Mouse (Mus musculus) adrenal gland, adult 2 months (tissue): Measurements from ENCODE around the gene Cacna2d4. TPM values are rescaled to one million over a fixed set of nuclear protein-coding genes. Genes with fewer than 3 reads are reported as not detected.
"Not testable (repeated sequence)": the region's sequence is repeated elsewhere in the genome, so short reads cannot be mapped to it uniquely, and the experiment has no call there.

ENCODE experiments used
- DNase-seq: peaks from one replicate; pipeline ENCODE4 v3.0.0; 2021
- polyA plus RNA-seq: library from polyadenylated mRNA; depleted of rRNA; stranded (reverse); fragments of >200 nt; gene quantifications from 2 replicates; pipeline ENCODE4 v1.2.3, GENCODE M21; 2012
- total RNA-seq, 2 experiments: library from RNA; stranded (reverse); gene quantifications; 2 replicates each; pipeline ENCODE4 v1.2.3; 2021

Gene Cacna2d4
- total and polyA plus RNA-seq, 3 experiments, result 0.39 TPM; not detected in 2

DNA sequence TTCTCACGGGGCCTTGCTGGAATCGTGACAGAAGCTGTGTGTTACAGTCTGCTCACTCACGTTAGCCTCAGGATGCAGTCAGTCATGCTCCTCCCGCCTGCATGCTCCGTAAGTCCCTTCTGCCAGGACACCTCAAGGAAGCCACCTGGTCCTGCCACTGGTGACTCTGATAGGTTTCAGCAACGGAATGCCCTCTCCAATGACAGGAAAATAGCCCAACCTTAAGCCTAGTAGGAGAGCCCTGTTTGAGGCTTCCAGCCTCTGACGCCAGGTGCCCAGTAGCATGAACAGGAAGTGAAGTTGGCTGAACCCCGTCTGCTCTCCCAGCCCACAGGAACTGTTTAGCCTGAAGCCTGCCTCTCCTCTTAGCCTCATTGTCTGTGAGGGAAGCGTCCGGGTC, 109.9 kb downstream of the Cacna2d4 start:
- DNase-seq, result no peak

DNA sequence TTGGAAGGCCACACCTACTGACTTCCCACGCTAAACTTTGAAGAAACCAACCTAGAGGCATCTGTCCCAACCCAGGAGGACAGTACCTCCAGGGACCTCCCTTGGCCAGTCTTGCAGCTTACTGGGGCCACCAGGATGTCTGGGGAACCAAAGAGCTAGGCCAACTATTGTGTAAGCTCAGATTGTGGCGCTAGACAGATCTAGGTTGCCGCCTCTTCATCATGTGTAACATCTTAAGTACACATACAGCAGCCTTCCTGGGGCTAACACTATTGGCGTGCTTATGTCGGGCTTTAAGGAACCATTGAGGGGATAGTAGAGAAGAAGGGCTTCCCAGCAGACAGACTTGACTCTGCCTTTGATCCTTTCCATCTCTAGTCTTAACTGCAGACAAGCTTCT, 111.5 kb downstream of the Cacna2d4 start:
- no peak for DNase-seq

DNA sequence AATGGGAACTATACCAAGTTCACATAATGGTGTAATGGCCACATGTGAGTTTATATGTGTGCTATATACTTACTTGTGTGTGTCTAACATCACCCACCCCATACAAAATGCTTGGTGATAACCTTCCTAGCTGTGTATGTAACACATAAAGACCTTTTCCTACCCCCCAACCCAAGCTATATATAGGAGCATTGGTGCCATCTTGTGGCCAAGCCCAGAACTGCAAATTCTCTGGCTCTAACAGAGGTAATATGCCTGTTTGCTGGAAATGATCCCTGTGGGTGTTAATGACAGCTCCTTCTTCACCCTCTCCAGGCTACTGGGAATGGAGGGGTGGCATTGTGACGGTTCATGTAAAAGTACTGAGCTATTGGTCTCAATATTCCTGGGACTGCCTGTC, 111.9 kb downstream of the Cacna2d4 start:
- peak; percentile 69 for DNase-seq

DNA sequence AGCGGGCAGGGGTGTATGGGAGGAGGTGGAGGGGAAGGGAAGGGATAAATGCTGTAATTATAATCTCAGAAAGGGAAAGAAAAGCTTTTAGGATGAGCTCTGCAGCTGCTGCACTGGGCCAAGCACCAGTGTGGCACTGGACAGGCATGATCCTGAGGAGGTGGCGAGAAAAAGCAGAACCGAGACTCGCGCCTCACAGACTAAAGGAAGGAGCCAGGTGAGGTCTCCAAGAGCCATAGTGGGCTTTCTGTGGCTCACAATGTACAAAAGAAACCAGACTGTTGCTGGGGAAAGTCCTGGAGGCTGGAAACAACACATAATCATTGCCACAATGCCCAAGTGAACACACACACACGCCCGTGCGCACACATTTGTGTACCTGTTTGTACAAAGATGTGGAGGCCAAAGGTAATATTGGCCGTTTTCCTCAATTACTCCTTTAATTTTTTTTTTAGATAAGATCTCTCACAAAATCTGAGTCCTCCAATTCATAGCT, 114.4 kb downstream of the Cacna2d4 start:
- DNase-seq, result no peak

DNA sequence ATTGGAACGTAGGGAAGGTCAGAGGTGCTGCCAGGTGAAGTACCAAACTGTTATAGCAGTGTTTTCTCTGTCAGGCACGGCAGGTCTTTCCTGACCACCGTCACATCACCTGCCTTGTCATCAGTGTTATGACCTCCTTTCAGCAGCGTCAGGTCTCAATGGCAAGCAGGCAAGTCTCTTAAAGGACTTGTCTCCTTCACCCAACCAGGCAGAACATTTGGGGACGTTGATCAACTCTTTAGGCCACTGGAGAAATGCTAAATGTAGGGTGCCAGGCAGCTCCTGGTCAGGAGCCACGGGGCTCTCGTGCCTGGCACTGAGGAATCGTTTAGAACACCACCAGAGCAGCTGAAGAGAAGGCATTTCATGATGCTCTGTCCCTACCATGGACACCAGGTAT, 115.3 kb downstream of the Cacna2d4 start:
- no peak for DNase-seq

DNA sequence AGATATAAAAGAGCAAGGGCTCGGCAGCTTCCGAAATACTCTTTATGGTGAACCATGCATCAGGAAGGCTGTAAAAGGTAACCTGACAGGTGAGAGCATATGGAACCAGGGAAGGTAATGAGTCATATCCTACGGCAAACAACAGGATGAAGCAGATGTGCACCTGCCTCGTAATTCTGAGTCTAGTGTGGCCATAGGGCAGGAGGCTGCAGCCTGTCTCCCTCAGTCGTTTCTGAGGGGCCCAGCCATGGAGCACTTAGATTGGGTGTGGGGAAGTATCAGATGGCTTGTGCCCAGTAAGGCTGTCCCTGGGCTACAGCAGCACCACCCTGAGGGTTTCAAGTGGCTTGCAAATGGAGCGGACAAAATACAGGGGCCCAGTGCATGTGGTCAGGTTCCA, 116.2 kb downstream of the Cacna2d4 start:
- no peak for DNase-seq

DNA sequence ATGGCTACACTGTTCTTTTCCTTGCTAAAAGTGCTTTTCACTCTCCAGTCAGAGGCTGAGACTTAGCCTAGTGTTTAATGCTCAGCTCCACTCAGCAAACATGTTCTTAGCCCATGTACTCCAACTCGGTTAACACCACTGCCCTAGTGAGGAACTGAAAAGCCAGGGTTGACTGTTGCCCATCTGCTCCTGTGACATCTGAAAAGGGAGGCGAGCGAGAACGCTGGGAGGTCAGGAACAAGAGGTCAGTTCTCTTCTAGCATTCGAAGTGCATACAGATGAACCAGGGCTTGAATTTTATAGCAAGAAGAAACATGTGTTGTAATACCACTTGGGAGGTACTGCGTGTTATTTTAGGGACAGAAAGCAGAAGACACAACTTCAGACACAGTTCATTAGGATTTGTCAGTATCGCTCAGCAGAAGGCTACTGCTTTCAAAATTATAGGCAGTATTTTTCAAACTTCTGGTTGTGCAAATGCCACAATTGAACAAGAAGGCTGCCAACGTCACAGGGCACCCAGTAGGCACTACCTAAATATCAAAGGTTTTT, 121.8 kb downstream of the Cacna2d4 start:
- DNase-seq, result no peak

DNA sequence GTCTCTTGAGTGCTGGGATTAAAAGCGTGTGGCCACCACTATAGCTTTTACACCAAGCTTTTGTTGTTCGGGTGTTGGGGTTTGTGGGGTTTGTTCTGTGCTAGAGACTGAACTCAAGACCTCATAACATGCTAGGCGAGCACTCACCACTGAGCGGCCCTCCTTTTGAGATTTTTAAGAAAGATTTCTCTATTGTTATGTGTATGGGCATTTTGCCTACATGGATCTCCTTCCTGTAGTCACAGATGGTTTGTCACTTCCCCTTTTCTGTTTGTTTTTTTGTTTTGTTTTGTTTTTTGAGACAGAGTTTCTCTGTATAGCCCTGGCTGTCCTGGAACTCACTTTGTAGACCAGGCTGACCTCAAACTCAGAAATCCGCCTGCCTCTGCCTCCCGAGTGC, 123.9 kb downstream of the Cacna2d4 start:
- not testable (repeated sequence) for DNase-seq

DNA sequence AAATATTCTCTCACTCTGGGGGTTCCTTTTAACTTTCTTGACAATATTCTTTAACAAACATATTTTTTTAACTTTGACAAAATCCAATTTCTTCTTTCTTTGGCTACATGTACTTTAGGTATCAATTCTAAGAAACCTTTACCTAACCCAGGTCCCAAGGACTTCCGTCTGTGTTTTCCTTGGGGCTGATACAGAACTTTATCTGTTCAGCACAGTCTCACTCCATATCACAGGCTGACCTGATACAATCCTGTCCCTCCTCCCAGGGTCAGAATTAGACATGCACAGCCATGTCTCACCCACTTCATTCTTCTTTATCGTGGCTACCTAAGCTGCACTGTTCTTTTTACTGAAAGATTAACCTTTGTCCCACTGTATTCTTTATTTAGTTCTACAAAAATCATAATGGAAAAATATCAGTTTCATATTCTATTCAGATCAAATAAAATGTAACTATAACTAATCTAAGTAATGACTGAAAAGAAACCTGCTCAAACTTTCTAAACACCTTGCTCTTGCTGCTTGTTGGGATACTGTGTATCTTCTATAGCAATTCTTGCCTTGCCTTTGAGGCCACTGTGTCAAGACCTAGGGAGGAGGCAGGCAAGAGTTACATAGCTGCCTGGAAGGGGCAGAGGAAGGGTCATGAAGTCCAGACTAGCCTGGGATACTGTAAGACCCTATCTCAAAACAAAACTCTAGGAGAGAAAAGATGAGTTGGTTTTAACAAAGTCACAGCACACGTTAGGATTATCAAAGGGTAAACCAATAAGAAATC, 124.8 kb downstream of the Cacna2d4 start:
- no peak for DNase-seq

DNA sequence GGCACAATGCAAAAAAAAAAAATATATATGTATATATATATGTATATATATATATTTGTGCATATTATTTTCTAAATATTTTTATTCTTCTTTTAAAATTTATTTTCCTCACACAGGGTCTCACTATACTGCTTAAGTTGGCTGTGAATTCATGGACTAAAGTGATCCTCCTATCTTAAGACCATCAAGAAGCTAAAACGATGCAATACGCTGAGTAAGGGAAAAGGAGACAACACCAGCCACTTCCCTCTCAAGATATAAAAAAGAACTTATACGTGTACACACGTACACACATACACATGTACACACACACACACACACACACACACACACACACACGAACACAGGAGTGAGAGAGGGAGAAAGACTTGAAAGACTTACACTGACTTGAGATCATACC, 127.3 kb downstream of the Cacna2d4 start:
- no peak for DNase-seq

DNA sequence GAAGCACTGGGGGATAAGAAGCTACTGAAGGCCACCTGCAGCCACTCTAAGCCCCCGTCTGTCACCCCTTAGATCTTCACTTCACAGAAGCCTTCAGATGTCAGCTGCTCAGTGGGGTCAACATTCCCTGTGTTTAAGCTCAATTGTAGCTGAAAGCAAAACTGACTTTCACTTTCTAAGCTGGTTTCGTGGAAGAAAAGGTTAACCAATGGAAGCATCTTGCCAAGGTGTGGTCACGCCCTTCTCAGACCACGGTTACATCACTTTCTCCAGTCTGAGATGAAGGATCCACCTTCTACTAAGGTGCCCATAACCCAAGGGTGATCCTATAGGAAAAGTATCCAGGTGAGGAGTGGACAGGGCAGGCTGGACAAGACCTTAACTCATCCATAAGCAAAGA, 130.5 kb downstream of the Cacna2d4 start:
- DNase-seq, result not testable (repeated sequence)

DNA sequence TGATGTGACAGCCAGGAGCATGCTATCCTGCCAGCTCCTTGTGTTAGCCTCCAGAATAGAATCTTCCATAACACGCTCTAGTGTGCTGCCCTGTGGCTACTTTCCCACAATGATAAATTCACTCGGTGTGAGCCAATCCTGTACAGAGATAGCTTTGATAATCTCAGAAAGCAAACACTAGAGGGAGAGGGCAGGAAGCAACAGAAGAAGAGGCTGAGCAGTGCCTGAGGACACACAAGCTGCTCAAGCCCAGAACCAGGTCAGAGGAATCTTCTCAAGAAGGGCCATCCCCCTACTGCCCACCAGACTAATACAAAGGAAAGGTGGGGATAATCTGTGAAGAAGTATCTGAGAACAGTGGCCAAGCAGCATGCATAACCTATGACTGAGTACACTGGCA, 131.1 kb downstream of the Cacna2d4 start:
- DNase-seq, result no peak

DNA sequence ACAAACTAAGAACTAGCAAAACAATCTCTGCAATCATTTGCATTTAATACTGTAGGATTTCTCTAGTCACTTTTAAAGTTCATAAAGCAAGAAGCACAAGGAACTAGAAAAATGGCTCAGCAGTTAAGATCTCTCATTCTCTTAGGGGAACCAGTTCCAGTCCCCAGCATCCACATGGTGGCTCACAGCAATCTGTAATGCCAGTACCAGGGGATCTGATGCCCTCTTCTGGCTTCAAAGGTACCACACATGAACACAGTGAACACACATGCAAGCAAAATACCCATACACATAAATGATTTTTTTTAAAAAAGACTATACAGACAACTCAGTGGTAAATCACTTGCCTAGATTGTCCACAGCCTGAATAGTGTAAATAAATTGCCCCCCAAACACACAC, 135.3 kb downstream of the Cacna2d4 start:
- DNase-seq, result no peak

DNA sequence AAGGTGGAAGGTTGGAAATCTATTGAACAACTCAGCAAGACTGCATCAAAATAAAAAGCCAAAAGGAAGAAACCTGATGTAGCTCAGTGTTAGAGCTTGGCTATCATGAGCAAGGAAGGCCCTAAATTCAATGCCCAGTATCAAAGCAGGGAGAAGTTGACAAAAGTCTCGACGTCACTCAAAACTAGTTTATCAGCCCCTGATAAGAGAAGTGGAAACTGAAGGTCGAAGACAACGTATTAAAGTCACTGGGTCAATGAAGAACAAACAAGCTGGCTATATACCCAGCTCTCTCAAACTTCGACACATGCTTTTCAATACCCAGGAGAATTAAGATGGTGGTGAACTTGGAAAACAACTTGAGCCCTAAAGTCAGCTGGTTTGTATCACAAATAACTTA, 135.9 kb downstream of the Cacna2d4 start:
- no peak for DNase-seq

DNA sequence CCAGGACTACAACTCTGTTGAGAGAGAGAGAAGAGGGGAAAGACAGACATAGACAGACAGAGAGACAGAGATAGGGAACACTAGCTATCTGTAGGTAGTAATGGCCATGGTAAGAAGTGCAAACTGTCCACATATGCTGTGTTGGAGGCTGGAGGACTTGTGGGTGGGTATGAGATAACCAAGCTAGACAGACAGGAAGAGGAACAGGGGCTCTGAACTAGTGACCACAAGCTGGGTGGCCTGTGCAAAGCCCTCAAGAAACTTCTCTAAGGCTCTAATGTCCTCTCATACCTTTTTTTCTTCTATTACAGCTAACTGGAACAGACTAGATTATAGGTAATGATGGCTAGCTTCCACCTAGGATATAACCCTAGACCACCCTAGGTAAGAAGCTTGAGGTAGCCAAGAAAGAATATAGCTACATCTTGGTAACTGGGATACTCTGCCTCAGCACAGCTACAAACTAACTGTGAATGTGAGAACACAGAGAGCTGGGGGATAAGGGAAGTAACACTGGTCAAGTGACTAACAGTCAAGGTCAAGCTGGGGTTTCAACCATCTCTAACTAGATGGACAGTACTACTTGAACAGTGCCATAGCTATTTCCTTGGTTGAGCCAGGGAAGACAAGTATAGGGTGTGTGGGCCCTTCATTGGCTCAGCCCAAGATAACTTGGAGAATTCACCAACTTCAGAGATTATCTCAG, 136.8 kb downstream of the Cacna2d4 start:
- no peak for DNase-seq

DNA sequence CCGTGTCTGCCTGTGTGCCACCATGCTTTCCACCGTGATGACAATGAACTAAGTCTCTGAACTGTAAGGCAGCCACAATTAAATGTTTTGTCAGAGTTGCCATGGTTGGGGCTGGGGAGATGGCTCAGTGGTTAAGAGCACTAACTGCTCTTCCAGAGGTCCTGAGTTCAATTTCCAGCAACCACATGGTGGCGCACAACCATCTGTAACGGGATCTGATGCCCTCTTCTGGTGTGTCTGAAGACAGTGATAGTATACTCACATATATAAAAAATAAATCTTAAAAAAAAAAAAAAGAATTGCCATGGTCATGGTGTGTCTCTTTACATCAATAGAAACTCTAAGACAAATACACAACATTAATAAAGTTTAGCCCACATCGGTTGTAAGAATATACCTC, 138.7 kb downstream of the Cacna2d4 start:
- DNase-seq, result no peak

DNA sequence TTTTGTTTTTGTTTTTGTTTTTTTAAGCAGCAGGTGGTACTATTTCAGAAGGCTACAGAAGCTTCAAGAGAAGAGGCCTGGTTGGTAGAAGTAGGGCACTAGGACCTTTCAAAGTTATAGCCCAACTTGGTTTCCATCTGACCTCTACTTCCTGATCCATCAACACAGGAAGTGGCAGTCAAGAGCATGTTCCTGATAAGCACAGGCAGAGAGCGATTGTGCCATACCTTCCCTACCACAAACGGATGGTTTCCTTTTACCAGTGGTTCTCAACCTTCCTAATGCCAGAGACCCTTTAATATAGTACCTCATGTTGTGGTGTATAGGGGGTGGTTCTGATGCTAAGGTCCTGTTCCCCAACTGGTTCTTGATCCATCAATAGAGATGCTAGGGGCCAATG, 141.3 kb downstream of the Cacna2d4 start:
- no peak for DNase-seq

DNA sequence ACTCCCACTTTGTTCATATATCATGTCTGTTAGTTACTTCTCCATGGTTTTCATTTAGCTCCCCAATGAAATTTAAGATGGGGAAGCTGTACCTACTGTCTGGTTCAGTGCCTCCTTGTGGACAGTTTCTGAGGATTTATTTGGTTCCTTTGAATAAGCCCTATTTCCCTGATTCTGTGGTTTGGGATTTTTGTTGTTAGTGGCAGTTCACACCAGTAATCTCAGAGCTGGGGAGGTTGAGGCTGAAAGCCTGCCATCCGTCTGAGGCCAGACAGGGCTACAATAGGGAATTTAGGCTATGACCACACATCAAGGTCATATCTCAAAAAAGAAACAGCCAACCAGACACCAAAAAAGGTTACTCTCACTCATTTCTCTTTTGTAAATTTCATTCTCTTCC, 142.3 kb downstream of the Cacna2d4 start:
- no peak for DNase-seq

DNA sequence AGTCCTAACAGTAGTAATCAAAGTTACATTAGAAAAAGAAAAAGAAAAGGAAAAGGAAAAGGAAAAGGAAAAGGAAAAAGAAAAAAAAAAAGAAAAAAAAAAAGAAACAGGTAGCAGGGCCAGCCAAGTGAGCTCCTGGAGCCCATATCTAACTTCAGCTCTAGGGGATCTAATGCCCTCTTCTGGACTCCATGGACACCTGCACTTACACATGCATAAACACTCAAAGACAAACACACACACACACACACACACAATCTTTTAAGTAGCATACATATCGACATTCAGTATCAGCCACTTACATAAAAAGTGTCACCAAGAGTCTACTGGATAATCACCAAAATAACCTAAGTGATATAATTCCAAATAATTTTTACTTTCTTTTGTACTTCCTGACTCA, 149.3 kb downstream of the Cacna2d4 start:
- DNase-seq, result no peak

DNA sequence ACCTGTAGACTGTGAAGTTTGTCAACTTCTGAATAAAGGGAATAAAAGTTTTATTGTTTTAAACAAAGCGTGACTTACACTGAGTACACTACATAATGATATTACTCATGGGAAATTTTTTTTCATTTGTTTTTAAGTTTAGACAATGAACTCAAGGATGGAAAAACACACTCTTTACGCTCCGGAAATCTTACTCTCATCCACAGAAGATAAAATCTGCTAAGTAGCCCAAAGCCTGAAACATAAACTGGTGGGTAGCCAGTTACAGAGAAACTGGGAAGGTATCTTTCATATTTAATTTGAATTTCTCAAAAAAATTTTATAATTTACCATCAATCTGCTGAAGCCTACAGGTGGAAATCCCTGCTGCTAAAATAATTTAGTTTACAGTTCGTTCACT, 150.1 kb downstream of the Cacna2d4 start:
- DNase-seq, result no peak

DNA sequence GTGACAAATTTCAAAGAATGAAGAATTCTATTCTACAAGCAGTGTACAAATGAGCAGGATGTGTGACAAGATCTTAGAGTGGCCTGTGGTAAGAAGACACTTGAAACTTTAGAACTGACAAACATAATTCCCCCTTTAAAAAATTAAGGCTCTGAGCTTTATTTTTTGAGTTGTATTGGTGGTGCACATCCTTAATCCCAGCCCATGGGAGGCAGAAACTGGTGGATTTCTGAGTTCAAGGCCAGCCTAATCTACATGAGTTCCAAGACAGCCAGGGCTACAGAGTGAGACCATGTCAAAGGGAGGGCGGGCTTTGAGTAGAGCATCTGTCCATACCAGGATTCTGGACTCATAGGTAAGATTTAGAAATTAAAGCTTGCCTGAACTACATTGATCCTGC, 150.5 kb downstream of the Cacna2d4 start:
- DNase-seq, result no peak

DNA sequence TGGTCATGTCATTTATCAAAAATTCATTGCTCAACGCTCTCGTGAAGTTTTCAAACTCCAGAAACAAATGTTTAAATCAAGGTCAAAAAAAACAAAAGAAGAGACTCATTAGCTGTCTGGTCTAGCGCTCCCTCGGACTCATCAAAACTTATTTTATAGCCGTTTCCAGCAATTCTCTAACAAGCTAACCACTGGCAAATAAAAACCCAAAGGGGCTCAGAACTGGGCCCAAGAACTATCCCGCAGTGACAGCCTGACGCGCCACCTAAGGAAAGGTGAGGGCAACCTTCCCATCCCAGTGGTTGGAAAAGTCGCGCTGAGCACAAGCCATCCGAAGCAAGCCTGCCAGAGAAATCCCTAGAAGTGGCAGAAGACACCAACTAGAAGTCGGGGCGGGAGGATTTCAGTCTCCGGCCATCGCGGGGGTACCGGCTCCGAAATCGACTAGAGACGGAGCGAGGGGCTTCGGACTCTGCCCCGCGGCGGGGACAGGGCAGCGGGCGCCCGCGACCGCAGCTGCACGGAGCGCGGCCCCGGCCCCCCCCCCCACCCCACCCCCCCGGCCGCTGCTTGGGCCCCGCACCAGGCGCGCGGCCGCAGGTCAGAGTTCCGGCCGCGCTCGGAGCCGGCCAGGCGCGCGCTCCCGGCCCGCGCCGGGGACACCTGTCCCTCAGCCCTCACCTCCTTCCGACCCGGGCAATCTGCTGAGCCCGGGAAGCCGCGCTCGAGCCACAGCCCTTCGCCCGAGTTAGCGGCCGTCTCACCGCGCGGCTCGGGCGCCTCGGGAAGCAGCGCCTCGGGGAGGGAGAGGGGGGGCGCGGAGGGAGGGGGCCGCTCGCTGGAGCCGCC, 151.7 kb downstream of the Cacna2d4 start:
- peak; percentile 57 for DNase-seq
